Mouse (Mus musculus): ENCODE data around the gene Nusap1. TPM values are rescaled to one million over a fixed set of nuclear protein-coding genes. Genes with fewer than 3 reads are reported as not detected.
"Not testable (repeated sequence)": the region's sequence is repeated elsewhere in the genome, so short reads cannot be mapped to it uniquely, and the experiment has no call there.

Nusap1 gene
- 12.0 and 14.2 TPM in 2 replicates for total RNA-seq (2021)
- long read RNA-seq, experiment 1, transcript Nusap1-202 (11 exons, 2,960 nt), result major isoform, 32 of 45 reads
- long read RNA-seq, experiment 1, transcript Nusap1-201 (10 exons, 3,526 nt), result minor isoform, 8 of 45 reads
- long read RNA-seq, experiment 1, partial matches to known transcripts, result 1 of 45 reads
- long read RNA-seq, experiment 1, other reads (novel, unspliced or antisense), result 4 of 45 reads
- long read RNA-seq, experiment 2, transcript Nusap1-202 (11 exons, 2,960 nt), result major isoform, 28 of 29 reads
- long read RNA-seq, experiment 2, partial matches to known transcripts, result 0 of 29 reads
- long read RNA-seq, experiment 2, other reads (novel, unspliced or antisense), result 1 of 29 reads

- peak; percentile 96 for DNase-seq
Observed at GRCm38 (mm10) chr2:119618199-119618982, at the start of gene Nusap1, which contains the start of gene Oip5. Nusap1 (plus strand) TSS chr2:119618298. Oip5 (minus strand) TSS chr2:119618469.

GRCm38 (mm10) chr2:119572471-119572870, 45.6 kb upstream of the Nusap1 start:
- peak; percentile 37 for DNase-seq

DNA sequence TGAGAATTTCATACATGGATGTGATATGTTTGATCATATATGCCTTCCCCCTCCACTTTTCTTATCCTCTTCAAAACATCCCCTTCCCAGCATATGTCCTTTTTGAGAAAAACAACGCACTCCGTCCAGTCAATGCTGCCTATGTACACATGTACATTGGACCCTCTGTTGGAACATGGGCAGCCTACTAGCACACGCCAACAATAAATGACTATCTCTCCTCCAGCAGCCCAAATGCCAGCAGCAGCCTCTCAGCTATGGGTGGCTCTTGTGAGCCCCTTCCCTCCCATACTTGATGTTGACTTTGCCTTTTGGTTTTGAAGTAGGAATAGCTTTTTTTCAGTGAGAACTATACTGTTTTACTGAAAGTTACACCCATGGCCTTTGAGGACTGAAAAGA, 36.5 kb upstream of the Nusap1 start:
- DNase-seq, result no peak

- DNase-seq, result no peak
Observed at GRCm38 (mm10) chr2:119583439-119583838, 34.7 kb upstream of the Nusap1 start.

- DNase-seq, result no peak
Observed at GRCm38 (mm10) chr2:119584282-119584681, 33.8 kb upstream of the Nusap1 start.

- DNase-seq, result peak; percentile 78
Observed at GRCm38 (mm10) chr2:119587383-119587782, 30.7 kb upstream of the Nusap1 start.

- no peak for DNase-seq
Observed at GRCm38 (mm10) chr2:119591247-119591646, 26.9 kb upstream of the Nusap1 start.

GRCm38 (mm10) chr2:119593765-119594112, 24.4 kb upstream of the Nusap1 start:
- DNase-seq, result peak; percentile 17

- DNase-seq, result peak; percentile 98
Observed at GRCm38 (mm10) chr2:119594113-119594981, 23.8 kb upstream of the Nusap1 start.

GRCm38 (mm10) chr2:119595308-119595707, 22.8 kb upstream of the Nusap1 start:
- DNase-seq, result no peak

DNA sequence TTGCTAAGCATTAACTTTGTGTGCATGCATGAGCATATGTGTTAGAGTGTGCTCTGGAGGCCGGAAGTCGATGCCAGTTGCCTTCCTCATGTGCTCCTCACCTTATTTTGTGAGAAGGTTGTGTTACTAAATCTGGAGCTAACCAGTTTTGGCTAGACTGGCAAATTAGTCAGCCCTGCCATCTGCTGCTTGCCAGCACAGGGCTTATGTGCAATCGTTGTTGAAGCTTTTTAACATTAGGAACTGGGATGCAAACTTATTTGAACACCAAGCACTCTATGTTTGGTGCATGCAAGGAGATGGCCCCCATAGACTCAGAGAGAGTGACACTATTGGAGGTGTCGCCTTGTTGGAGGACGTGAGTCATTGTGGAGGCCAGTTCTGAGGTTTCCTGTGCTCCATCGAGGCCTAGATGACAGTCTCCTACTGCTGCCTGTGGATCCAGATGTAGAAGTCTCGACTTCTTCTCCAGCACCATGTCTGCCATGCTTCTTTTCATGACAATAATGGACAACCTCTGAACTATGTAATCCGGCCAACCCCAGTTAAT, 21.2 kb upstream of the Nusap1 start:
- DNase-seq, result peak; percentile 24

- no peak for DNase-seq
Observed at GRCm38 (mm10) chr2:119601027-119601426, 17.1 kb upstream of the Nusap1 start.

GRCm38 (mm10) chr2:119601575-119601974, 16.5 kb upstream of the Nusap1 start:
- not testable (repeated sequence) for DNase-seq

DNA sequence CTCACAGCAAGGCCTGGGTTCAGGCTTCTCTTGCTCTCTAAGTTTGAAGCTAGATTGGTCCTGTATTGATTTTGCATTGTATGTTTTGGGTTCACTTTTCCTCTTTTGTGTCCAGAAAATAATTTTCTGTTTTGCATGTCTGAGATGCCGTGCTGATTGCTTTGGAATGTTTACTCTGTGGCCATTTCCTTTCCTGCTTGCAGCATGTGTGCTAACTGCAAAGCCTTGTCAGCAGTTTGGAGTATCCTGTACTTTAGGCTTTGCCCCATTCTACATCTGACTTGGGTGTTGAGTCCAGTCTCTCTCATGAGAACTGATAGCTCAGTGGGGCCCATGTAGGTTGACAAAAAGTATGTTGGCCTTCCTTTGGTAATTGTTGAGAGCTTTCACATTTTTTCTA, 15.6 kb upstream of the Nusap1 start:
- DNase-seq, result no peak

DNA sequence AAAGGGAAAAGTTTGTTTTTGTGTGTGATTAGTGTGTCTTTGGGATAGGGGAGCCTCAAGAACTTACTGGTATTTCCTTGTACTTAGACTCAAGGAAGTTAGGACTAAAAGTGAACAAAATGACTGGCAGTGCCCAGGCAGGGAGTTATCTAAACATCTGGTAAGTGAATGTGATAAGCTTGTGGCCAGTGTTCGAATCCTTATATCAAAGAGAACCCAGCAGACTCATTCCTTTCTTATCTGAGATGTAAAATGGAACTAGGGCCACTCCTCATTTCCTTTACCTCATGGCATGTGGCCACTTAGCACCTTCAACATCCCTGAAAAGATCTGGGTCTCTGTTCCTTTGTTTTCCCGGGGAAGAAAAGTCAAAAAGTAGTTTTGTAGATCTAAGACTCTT, 14.2 kb upstream of the Nusap1 start:
- no peak for DNase-seq

DNA sequence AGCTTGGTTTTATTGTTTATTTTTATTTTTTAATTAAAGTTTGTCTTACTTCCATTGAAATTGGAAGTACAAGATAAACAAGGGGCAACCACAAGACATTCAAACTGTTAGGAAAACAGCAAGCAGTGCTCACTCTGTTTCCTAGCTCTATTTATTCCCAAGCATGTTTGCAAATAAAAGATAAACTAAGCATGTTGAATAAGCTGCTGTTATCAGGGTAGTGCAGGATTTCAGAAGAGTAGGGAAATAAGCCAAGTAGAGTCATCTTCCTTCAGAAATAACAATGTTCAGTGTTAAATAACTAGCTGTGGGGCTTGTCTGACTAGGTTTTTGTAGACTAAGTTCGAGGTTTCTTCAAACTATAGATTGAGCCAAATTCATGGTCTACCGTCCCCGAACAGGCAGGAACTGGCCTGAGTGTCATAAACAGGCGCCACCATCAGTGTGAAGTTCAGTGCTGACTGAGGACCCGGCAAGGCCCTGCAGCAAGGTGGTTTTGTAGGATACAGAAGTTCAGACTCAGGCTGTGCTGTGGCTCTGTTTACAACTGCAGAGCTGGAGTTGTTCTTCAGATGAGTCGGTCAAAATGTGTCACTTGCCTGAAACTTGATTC, 12.6 kb upstream of the Nusap1 start:
- no peak for DNase-seq

GRCm38 (mm10) chr2:119607023-119607422, 11.1 kb upstream of the Nusap1 start:
- no peak for DNase-seq

DNA sequence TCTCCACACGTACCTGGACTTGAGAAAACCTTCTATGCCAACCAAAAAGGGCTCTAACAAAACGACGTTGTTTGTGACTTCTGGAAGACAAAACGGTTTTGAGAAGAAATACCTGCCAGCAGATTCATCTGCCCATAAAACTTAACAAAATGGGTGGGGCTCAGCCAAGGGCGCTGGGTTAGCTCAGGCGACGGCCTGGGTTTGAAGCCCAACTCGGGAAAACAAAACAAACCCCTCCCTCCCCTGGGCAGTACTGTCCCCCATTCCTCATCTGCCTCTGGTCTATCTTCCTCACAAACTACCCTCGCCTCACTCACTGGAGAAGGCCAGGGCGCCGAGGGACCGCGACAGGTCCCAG, 278 bp upstream of the Nusap1 start:
- no peak for DNase-seq

DNA sequence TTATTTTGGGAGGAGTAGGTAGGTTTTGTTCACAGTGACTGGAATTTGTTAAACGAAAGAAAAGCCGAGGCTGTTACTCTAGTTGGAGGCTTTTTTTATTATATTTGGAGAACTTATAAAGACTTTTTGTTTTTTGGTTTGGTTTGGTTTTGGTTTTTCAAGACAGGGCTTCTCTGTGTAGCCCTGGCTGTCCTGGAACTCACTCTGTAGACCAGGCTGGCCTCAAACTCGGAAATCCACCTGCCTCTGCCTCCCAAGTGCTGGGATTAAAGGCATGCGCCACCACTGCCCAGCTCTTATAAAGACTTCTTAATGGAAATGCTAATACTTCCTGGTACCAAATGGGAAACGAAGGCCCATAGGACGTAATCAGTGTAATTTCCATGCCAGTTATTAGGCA, 904 bp downstream of the Nusap1 start:
- not testable (repeated sequence) for DNase-seq

DNA sequence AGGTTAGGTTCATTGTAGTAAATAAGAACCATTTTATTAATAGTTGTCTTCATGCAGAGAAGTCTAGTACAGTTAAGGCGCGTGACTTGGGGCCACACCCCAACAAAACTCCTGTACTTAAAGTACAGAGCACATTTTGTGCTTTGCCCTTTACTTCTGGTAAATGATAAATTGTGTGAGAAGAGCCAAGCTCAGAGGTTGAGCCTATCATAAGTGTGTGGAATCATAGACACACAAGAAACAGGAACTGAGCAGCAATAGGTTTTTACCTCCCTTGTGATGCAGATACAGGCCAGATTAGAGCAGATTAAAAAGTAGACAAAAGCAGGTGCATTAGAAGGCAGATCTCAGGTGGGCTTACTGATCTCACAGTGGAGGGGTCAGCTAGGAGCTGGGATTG, 3.2 kb downstream of the Nusap1 start:
- no peak for DNase-seq

DNA sequence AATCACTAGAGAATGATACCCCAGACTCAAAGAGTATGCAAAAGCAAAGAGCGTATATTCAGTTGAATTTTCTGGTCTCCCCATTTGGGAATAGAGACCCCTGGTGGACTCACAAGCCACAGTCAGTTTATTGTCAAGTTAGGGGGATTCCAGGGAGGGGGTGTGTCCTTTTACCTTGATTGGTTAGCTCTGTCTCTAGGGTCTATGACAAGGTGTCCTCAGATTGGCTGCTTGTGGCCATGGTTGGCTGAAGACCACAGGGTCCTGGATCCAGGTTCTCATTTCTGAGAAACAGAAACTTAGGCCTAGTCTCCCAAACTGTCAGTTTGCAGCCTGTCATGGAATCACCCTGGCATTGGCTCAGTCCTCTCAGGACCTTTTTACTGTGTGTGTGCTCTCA, 18.7 kb downstream of the Nusap1 start:
- DNase-seq, result no peak

Data from adrenal gland, postnatal 14 days (tissue).